Mouse (Mus musculus): ENCODE data around the gene Pole. TPM values are rescaled to one million over a fixed set of nuclear protein-coding genes. Genes with fewer than 3 reads are reported as not detected.

The Pole gene
- total RNA-seq, 2 experiments from 2014 or later: 24.4 to 46.1 TPM

- no peak for ATAC-seq (replicated peaks; ENCODE audit: low FRiP score, poor library complexity, severe bottlenecking)
Observed at GRCm38 (mm10) chr5:110338792-110339191, 52.7 kb downstream of the Pole start.

GRCm38 (mm10) chr5:110342648-110343284, 56.7 kb downstream of the Pole start, which contains the start of gene P2rx2:
Gene P2rx2 (minus strand): TSS chr5:110343212.
- ATAC-seq (replicated peaks; ENCODE audit: low FRiP score, poor library complexity, severe bottlenecking): no peak

GRCm38 (mm10) chr5:110344524-110344923, 58.4 kb downstream of the Pole start, which contains the start of gene Lrcol1:
Gene Lrcol1 (plus strand): TSS chr5:110344730.
- ATAC-seq (replicated peaks; ENCODE audit: low FRiP score, poor library complexity, severe bottlenecking): no peak

GRCm38 (mm10) chr5:110345553-110345952, 59.4 kb downstream of the Pole start:
- ATAC-seq (replicated peaks; ENCODE audit: low FRiP score, poor library complexity, severe bottlenecking): no peak

- ATAC-seq (replicated peaks; ENCODE audit: low FRiP score, poor library complexity, severe bottlenecking): no peak
Observed at GRCm38 (mm10) chr5:110347006-110347405, 60.9 kb downstream of the Pole start.

GRCm38 (mm10) chr5:110354716-110355115, 68.6 kb downstream of the Pole start:
- peak; percentile 57; the same call in 1 of the 2 replicates for ATAC-seq (replicated peaks; ENCODE audit: low FRiP score, poor library complexity, severe bottlenecking)

GRCm38 (mm10) chr5:110357531-110358179, 71.5 kb downstream of the Pole start:
- ATAC-seq (replicated peaks; ENCODE audit: low FRiP score, poor library complexity, severe bottlenecking): peak; percentile 65; the same call in 1 of the 2 replicates

- ATAC-seq (replicated peaks; ENCODE audit: low FRiP score, poor library complexity, severe bottlenecking): no peak
Observed at GRCm38 (mm10) chr5:110361465-110361864, 75.4 kb downstream of the Pole start.

GRCm38 (mm10) chr5:110362813-110363178, 76.7 kb downstream of the Pole start:
- ATAC-seq (replicated peaks; ENCODE audit: low FRiP score, poor library complexity, severe bottlenecking): no peak

- ATAC-seq (replicated peaks; ENCODE audit: low FRiP score, poor library complexity, severe bottlenecking): no peak
Observed at GRCm38 (mm10) chr5:110363179-110363821, 77.2 kb downstream of the Pole start.

GRCm38 (mm10) chr5:110363822-110364545, 77.9 kb downstream of the Pole start:
- no peak for ATAC-seq (replicated peaks; ENCODE audit: low FRiP score, poor library complexity, severe bottlenecking)

GRCm38 (mm10) chr5:110376802-110377433, 90.8 kb downstream of the Pole start:
- ATAC-seq (replicated peaks; ENCODE audit: low FRiP score, poor library complexity, severe bottlenecking): peak; percentile 51; the same call in 1 of the 2 replicates

- ATAC-seq (replicated peaks; ENCODE audit: low FRiP score, poor library complexity, severe bottlenecking): no peak
Observed at GRCm38 (mm10) chr5:110378181-110378583, 92.1 kb downstream of the Pole start.

- no peak for ATAC-seq (replicated peaks; ENCODE audit: low FRiP score, poor library complexity, severe bottlenecking)
Observed at GRCm38 (mm10) chr5:110379086-110379485, 93.0 kb downstream of the Pole start.

- ATAC-seq (replicated peaks; ENCODE audit: low FRiP score, poor library complexity, severe bottlenecking): no peak
Observed at GRCm38 (mm10) chr5:110379823-110380222, 93.7 kb downstream of the Pole start.

- ATAC-seq (replicated peaks; ENCODE audit: low FRiP score, poor library complexity, severe bottlenecking): no peak
Observed at GRCm38 (mm10) chr5:110384491-110384890, 98.4 kb downstream of the Pole start.

GRCm38 (mm10) chr5:110385263-110385662, 99.2 kb downstream of the Pole start:
- no peak for ATAC-seq (replicated peaks; ENCODE audit: low FRiP score, poor library complexity, severe bottlenecking)

GRCm38 (mm10) chr5:110386371-110387330, 100.5 kb downstream of the Pole start:
- no peak for ATAC-seq (replicated peaks; ENCODE audit: low FRiP score, poor library complexity, severe bottlenecking)

Data from erythroblast, adult 5-6 weeks (primary cell).